Mouse (Mus musculus) urinary bladder, adult 2 months (tissue): ENCODE measurements around the gene Cpz. TPM values are rescaled to one million over a fixed set of nuclear protein-coding genes. Genes with fewer than 3 reads are reported as not detected.

ENCODE experiments used
- DNase-seq: peaks from one replicate; pipeline ENCODE4 v3.0.0; 2022; ENCODE audit warnings: low spot score
- polyA plus RNA-seq: library from polyadenylated mRNA; depleted of rRNA; stranded (reverse); fragments of >200 nt; gene quantifications from 2 replicates; pipeline ENCODE4 v1.2.3, GENCODE M21; 2012; rRNA removed

Gene Cpz
- 36.1 and 38.1 TPM in 2 replicates for polyA plus RNA-seq

- no peak for DNase-seq
These were observed at the start of gene Cpz for GRCm38 (mm10) chr5:35525469-35526123. Gene Cpz, minus strand, starts transcription at chr5:35525698.

GRCm38 (mm10) chr5:35574653-35575599, 49.4 kb upstream of the Cpz start, which contains the start of gene Trmt44:
Gene Trmt44, minus strand, starts transcription at chr5:35575070.
- DNase-seq: peak; percentile 84

GRCm38 (mm10) chr5:35571546-35571945, 46.0 kb upstream of the Cpz start:
- no peak for DNase-seq

- DNase-seq: no peak
These were observed 41.1 kb upstream of the Cpz start for GRCm38 (mm10) chr5:35566632-35567031.

GRCm38 (mm10) chr5:35565217-35565616, 39.7 kb upstream of the Cpz start:
- no peak for DNase-seq

- peak; percentile 69 for DNase-seq
These were observed 38.0 kb upstream of the Cpz start for GRCm38 (mm10) chr5:35563449-35563848.

- no peak for DNase-seq
These were observed 37.1 kb upstream of the Cpz start for GRCm38 (mm10) chr5:35562616-35563015.

GRCm38 (mm10) chr5:35559447-35559846, 33.9 kb upstream of the Cpz start:
- DNase-seq: no peak

GRCm38 (mm10) chr5:35557946-35558621, 32.6 kb upstream of the Cpz start:
- no peak for DNase-seq

- no peak for DNase-seq
These were observed 30.9 kb upstream of the Cpz start for GRCm38 (mm10) chr5:35556393-35556792.

GRCm38 (mm10) chr5:35552838-35553539, 27.5 kb upstream of the Cpz start:
- no peak for DNase-seq

GRCm38 (mm10) chr5:35551855-35552837, 26.6 kb upstream of the Cpz start:
- DNase-seq: no peak

- no peak for DNase-seq
These were observed 20.6 kb upstream of the Cpz start for GRCm38 (mm10) chr5:35546127-35546526.

GRCm38 (mm10) chr5:35541059-35541790, 15.7 kb upstream of the Cpz start:
- DNase-seq: no peak

GRCm38 (mm10) chr5:35540555-35540954, 15.1 kb upstream of the Cpz start:
- DNase-seq: no peak

GRCm38 (mm10) chr5:35539576-35539975, 14.1 kb upstream of the Cpz start:
- DNase-seq: no peak

- DNase-seq: no peak
These were observed 12.5 kb upstream of the Cpz start for GRCm38 (mm10) chr5:35538022-35538421.

- no peak for DNase-seq
These were observed 12.0 kb upstream of the Cpz start for GRCm38 (mm10) chr5:35537474-35537873.

- no peak for DNase-seq
These were observed 10.8 kb upstream of the Cpz start for GRCm38 (mm10) chr5:35536271-35536670.

- DNase-seq: no peak
These were observed 6.1 kb upstream of the Cpz start for GRCm38 (mm10) chr5:35531586-35531985.
